Mouse (Mus musculus) c-Kit-positive CD71-positive TER-119-positive erythroid progenitor cells, embryonic 14.5 days (primary cell): ENCODE measurements around the gene Atg13.

Source experiments
- DNase-seq: peaks from one replicate; pipeline ENCODE4 v3.0.0-alpha.2; 2013; ENCODE audit warnings: low spot score

Gene Atg13

GRCm38 (mm10) chr2:91710272-91711234, at the start of gene Atg13, which contains the start of gene Harbi1:
Gene Atg13 (minus strand): TSS chr2:91710576.
Gene Harbi1 (plus strand): TSS chr2:91710852.
- DNase-seq = peak; percentile 90

- no peak for DNase-seq
Observed at GRCm38 (mm10) chr2:91749811-91750261, 39.5 kb upstream of the Atg13 start.

GRCm38 (mm10) chr2:91744686-91745085, 34.3 kb upstream of the Atg13 start:
- no peak for DNase-seq

- DNase-seq = no peak
Observed at GRCm38 (mm10) chr2:91739586-91739985, 29.2 kb upstream of the Atg13 start.

GRCm38 (mm10) chr2:91735221-91735620, 24.8 kb upstream of the Atg13 start:
- DNase-seq = no peak

GRCm38 (mm10) chr2:91729971-91730821, 19.8 kb upstream of the Atg13 start, which contains the start of gene Ambra1:
Gene Ambra1 (plus strand): TSS chr2:91730134.
- peak; percentile 85 for DNase-seq

GRCm38 (mm10) chr2:91729571-91729970, 19.2 kb upstream of the Atg13 start:
- DNase-seq = no peak

GRCm38 (mm10) chr2:91727011-91727410, 16.6 kb upstream of the Atg13 start:
- DNase-seq = no peak

GRCm38 (mm10) chr2:91725476-91725875, 15.1 kb upstream of the Atg13 start:
- peak; percentile 22 for DNase-seq

- no peak for DNase-seq
Observed at GRCm38 (mm10) chr2:91724716-91725115, 14.3 kb upstream of the Atg13 start.

- DNase-seq = no peak
Observed at GRCm38 (mm10) chr2:91723951-91724350, 13.6 kb upstream of the Atg13 start.

- no peak for DNase-seq
Observed at GRCm38 (mm10) chr2:91723382-91723781, 13.0 kb upstream of the Atg13 start.

- no peak for DNase-seq
Observed at GRCm38 (mm10) chr2:91718276-91718675, 7.9 kb upstream of the Atg13 start.

- no peak for DNase-seq
Observed at GRCm38 (mm10) chr2:91714921-91715320, 4.5 kb upstream of the Atg13 start.

GRCm38 (mm10) chr2:91711256-91711925, 1.0 kb upstream of the Atg13 start:
- no peak for DNase-seq

- DNase-seq = no peak
Observed at GRCm38 (mm10) chr2:91708361-91708760, 2.0 kb downstream of the Atg13 start.

- DNase-seq = no peak
Observed at GRCm38 (mm10) chr2:91706456-91706855, 3.9 kb downstream of the Atg13 start.

GRCm38 (mm10) chr2:91705736-91706135, 4.6 kb downstream of the Atg13 start:
- no peak for DNase-seq

GRCm38 (mm10) chr2:91701366-91701765, 9.0 kb downstream of the Atg13 start:
- no peak for DNase-seq

GRCm38 (mm10) chr2:91699225-91699624, 11.2 kb downstream of the Atg13 start:
- DNase-seq = no peak

GRCm38 (mm10) chr2:91696225-91696590, 14.2 kb downstream of the Atg13 start:
- DNase-seq = no peak
